Mouse (Mus musculus) kidney, adult 2 months (tissue): ENCODE data around the gene Klhl23. TPM values are rescaled to one million over a fixed set of nuclear protein-coding genes. Genes with fewer than 3 reads are reported as not detected.

Experiments used
- DNase-seq: peaks from one replicate; pipeline ENCODE4 v3.0.0; 2021
- H3K27ac ChIP-seq: fragments of 200-500 bp; 2 replicates; pipeline ENCODE4 v1.5.1; 2012; ENCODE audit warnings: low read depth, low read length, control low read depth, inconsistent platforms; ENCODE audit not compliant: insufficient read depth
- H3K27me3 ChIP-seq: fragments of 200-500 bp; replicated peaks from 2 replicates; pipeline ENCODE4 v1.6.1; 2012; ENCODE audit warnings: mild to moderate bottlenecking, moderate library complexity, low read length, inconsistent platforms; ENCODE audit not compliant: control insufficient read depth, insufficient read depth
- H3K36me3 ChIP-seq: fragments of 200-500 bp; 2 replicates; pipeline ENCODE4 v1.6.1; 2012; ENCODE audit warnings: mild to moderate bottlenecking, moderate library complexity, low read length, inconsistent platforms; ENCODE audit not compliant: control insufficient read depth, insufficient read depth
- H3K4me1 ChIP-seq: fragments of 200-500 bp; 2 replicates; pipeline ENCODE4 v1.6.1; 2011; ENCODE audit warnings: low read length; ENCODE audit not compliant: control insufficient read depth, insufficient read depth
- H3K4me3 ChIP-seq: fragments of 200-500 bp; 2 replicates; pipeline ENCODE4 v1.5.1; 2011; ENCODE audit warnings: mild to moderate bottlenecking, low read depth, low read length, control low read depth; ENCODE audit not compliant: insufficient read depth
- CTCF ChIP-seq: fragments of 200-500 bp; conservative IDR thresholded peaks from 2 replicates; pipeline ENCODE4 v1.5.1; 2011; ENCODE audit warnings: low read depth, mild to moderate bottlenecking, control low read depth, low read length, moderate library complexity, mixed read lengths; ENCODE audit not compliant: insufficient read depth, insufficient read length
- POLR2A ChIP-seq: fragments of 200-500 bp; IDR thresholded peaks from one replicate; pipeline ENCODE4 v1.6.1; 2011; ENCODE audit warnings: low read depth, low read length, control low read depth
- WGBS: fragments of 180-500 bp; shearing (Covaris S2); methylation state at CpG from one replicate; pipeline ENCODE4 v1.1.7; 2018; 5-methylcytosine and 5-hydroxymethylcytosine counted together
- polyA plus RNA-seq: library from polyadenylated mRNA; depleted of rRNA; stranded (reverse); fragments of >200 nt; gene quantifications from 2 replicates; pipeline ENCODE4 v1.2.3, GENCODE M21; 2012

Gene Klhl23
- polyA plus RNA-seq, 1 experiment = 1.1 TPM

GRCm38 (mm10) chr2:69830116-69830515 is 8.4 kb downstream of the Klhl23 start:
- no peaks in the 10 kb centered on the region for H3K36me3 ChIP-seq
- no peak overlapping the region for H3K27ac ChIP-seq
- no peaks in the 10 kb centered on the region for H3K4me1 ChIP-seq
- no peaks in the 10 kb centered on the region for H3K27me3 ChIP-seq
- TF ChIP-seq CTCF (no peak), POLR2A (no peak)
- WGBS = 92% methylated on average over 8 of the region's 8 CpGs
- DNase-seq = no peak
- H3K4me3 ChIP-seq = no peak overlapping the region

- WGBS = 87% methylated on average over 7 of the region's 7 CpGs
- no peak for DNase-seq
Observed at GRCm38 (mm10) chr2:69837244-69837967, 15.7 kb downstream of the Klhl23 start.

GRCm38 (mm10) chr2:69837996-69838395 is 16.3 kb downstream of the Klhl23 start:
- TF ChIP-seq POLR2A (no peak), CTCF (0 out of 2 replicates have a peak, but pooled peaks have one; percentile 15)
- 67% methylated on average over 3 of the region's 3 CpGs for WGBS
- Histone ChIP-seq H3K36me3 (no peaks in the 10 kb centered on the region), H3K4me3 (no peak overlapping the region), H3K27ac (no peak overlapping the region), H3K27me3 (no peaks in the 10 kb centered on the region), H3K4me1 (no peaks in the 10 kb centered on the region)
- DNase-seq = no peak

More at GRCm38 (mm10) chr2:69837244-69837967, 15.7 kb downstream of the Klhl23 start:
- Histone ChIP-seq H3K4me1 (no peaks in the 10 kb centered on the region), H3K4me3 (no peak overlapping the region), H3K36me3 (no peaks in the 10 kb centered on the region), H3K27me3 (no peaks in the 10 kb centered on the region), H3K27ac (no peak overlapping the region)
- no peak for TF ChIP-seq CTCF
- TF ChIP-seq POLR2A = no peak

- Histone ChIP-seq H3K27me3 (no peaks in the 10 kb centered on the region), H3K27ac (no peak overlapping the region), H3K36me3 (no peaks in the 10 kb centered on the region), H3K4me3 (no peak overlapping the region), H3K4me1 (no peaks in the 10 kb centered on the region)
- no peak for TF ChIP-seq CTCF
- DNase-seq = no peak
Observed at GRCm38 (mm10) chr2:69838707-69839106, 17.0 kb downstream of the Klhl23 start.

- no peak overlapping the region for H3K27ac ChIP-seq
- no peak for TF ChIP-seq POLR2A
- TF ChIP-seq CTCF = no peak
- no peak for DNase-seq
- H3K4me1 ChIP-seq = no peaks in the 10 kb centered on the region
- no peak overlapping the region for H3K4me3 ChIP-seq
- no peaks in the 10 kb centered on the region for H3K27me3 ChIP-seq
- no peaks in the 10 kb centered on the region for H3K36me3 ChIP-seq
- 50% methylated on average over 6 of the region's 6 CpGs for WGBS
Observed at GRCm38 (mm10) chr2:69840261-69840660, 18.5 kb downstream of the Klhl23 start.

GRCm38 (mm10) chr2:69849215-69849614 is 27.5 kb downstream of the Klhl23 start:
- H3K27ac ChIP-seq = no peak overlapping the region
- no peak for TF ChIP-seq CTCF
- no peak for TF ChIP-seq POLR2A
- H3K4me3 ChIP-seq = no peak overlapping the region
- H3K27me3 ChIP-seq = no peaks in the 10 kb centered on the region
- WGBS = 56% methylated on average over 6 of the region's 6 CpGs
- no peaks in the 10 kb centered on the region for H3K36me3 ChIP-seq
- H3K4me1 ChIP-seq = no peaks in the 10 kb centered on the region
- DNase-seq = peak; percentile 52

GRCm38 (mm10) chr2:69851427-69852058 is 29.8 kb downstream of the Klhl23 start:
- no peaks in the 10 kb centered on the region for H3K4me1 ChIP-seq
- no peak overlapping the region for H3K27ac ChIP-seq
- no peaks in the 10 kb centered on the region for H3K36me3 ChIP-seq
- H3K4me3 ChIP-seq = no peak overlapping the region
- no peaks in the 10 kb centered on the region for H3K27me3 ChIP-seq
- no peak for TF ChIP-seq POLR2A
- TF ChIP-seq CTCF = no peak
- DNase-seq = no peak
- WGBS = 67% methylated on average over 2 of the region's 2 CpGs
